Mouse (Mus musculus): ENCODE data around the gene Lin54. TPM values are rescaled to one million over a fixed set of nuclear protein-coding genes. Genes with fewer than 3 reads are reported as not detected.

Lin54 gene
- polyA plus RNA-seq, 1 experiment from 2014 or later = 14.6 TPM

Small RNA genes lying within 50 kb of the gene (microRNA-seq; reads per million reads assigned to microRNA genes)
- not detected for gene Gm23222

Other genes starting within 250 kb of the Lin54 start
- gene Sec31a, start 84.4 kb downstream of the Lin54 start, polyA plus RNA-seq (2016; fragmentation: Nextera tagmentation; extraction: Ambion mirVana) = 171 and 177 TPM in 2 replicates
- 146 and 153 TPM in 2 replicates for gene Cops4, start 17.7 kb upstream of the Lin54 start, polyA plus RNA-seq (2016; fragmentation: Nextera tagmentation; extraction: Ambion mirVana)
- gene Plac8, start 71.6 kb upstream of the Lin54 start, polyA plus RNA-seq (2016; fragmentation: Nextera tagmentation; extraction: Ambion mirVana) = 3.8 and 4.5 TPM in 2 replicates
- 71.5 and 75.7 TPM in 2 replicates for gene Coq2, start 174.5 kb upstream of the Lin54 start, polyA plus RNA-seq (2016; fragmentation: Nextera tagmentation; extraction: Ambion mirVana)
- 1.3 and 1.5 TPM in 2 replicates for gene Hpse, start 219.1 kb upstream of the Lin54 start, polyA plus RNA-seq (2016; fragmentation: Nextera tagmentation; extraction: Ambion mirVana)